Mouse (Mus musculus) spleen, adult 18-20 months (tissue): ENCODE measurements around the gene Scaf8.
"Not testable (repeated sequence)": the region's sequence is repeated elsewhere in the genome, so short reads cannot be mapped to it uniquely, and the experiment has no call there.

Experiments
- DNase-seq, 2 experiments: peaks; one replicate each; pipeline ENCODE4 v3.0.0; 2022; ENCODE audit warnings: mixed read lengths in 2 of 2

The Scaf8 gene

DNA sequence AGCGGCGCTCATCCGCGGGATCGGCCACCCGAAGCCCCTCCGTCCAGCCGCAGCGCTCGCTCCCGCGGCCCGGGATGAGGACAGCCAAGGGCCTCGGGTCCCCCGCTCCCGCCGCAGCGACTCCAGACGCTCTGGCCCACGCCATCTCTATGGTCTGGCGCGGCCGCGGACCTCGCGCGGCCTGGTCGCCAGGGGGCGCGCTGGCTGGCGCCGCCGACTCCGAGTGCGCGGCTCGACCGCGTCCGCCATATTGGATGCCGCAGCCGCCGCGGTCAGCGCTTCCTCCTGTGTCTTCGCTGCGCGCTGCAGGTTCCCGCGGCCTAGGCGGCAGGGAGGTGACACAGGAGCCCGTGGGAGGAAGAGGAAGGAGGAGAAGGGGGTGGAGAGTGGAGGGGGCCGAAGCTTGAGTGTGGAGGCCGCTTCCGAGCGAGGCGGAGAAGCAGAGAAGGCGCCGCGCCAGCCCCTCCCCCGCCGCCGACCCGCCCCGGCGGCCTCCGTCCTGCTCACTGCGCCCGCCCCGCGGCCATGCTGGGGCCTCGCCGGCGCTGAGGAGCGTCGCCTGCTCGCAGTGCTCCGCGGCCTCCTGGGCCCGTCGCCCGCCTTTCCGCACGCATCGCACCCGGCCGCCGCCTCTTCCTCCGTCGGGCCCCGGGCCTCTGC, at the start of gene Scaf8:
Gene Scaf8 (plus strand): TSS at position 253 of the 660 bp plus-strand sequence.
- DNase-seq = peak; percentile 89 to 93

DNA sequence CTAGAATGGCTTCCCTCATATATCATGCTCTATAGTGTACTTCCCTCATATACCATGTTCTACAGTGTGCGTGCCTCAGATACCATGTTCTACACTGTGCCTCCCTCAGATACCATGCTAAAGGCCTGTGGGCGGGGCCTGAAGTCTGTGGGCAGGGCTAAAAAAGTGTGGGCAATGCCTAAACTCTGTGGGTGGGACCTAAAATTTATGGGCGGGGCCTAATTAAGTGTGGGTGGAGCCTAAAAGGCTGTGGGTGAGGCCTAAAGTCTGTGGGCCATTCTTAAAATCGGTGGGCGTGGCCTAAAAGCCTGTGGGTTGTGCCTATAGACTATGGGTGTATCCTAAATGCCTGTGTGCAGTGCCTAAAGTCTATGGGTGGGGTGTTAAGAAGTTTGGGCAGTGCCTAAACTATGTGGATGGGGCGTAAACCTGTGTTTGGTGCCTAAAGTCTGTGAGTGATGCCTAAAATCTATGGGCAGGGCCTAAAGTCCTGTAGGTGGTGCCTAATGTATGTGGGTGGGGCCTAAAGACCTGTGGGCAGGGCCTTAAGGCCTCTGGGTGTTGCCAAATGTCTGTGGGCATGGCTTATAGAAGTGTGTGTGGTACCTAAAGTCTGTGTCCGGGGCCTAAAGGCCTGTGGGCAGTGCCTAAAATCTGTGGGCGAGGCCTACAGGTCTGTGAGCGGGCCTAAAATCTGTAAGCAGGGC, 39.5 kb upstream of the Scaf8 start:
- DNase-seq = no peak

DNA sequence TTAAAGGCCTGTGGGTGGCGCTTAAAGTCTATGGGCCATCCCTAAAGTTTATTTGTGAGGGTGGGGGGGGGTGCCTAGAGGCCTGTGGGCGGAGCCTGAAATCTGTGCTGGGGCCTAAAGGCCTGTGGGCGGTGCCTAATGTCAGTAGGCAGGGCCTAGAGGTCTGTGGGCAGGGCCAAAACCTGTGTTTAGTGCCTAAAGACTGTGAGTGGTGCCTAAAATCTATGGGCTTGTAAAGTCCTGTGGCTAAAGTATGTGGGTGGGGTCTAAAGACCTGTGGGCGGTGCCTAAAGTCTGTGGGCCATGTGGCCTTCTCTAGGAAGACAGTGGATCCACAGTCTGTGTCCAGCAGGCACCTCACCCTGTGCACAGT, 38.9 kb upstream of the Scaf8 start:
- DNase-seq = no peak

DNA sequence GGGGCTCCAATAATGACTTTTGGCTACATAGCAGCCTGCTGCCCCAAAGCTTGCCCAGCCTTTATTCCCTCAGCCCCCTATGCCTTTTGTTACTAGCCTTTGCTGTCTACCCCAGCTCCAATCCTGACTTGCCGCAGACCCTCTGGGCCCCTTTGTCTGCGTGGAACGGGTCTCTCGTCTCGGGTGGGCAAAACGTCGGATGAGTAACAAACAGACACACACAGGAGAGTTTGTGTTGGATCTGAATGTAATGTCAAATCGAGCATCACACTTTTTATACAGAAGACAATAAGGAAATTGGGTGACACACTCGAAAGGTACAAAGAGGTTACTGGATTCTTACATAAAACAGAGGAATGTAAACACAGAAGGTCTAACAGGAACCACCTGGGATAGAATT, 36.8 kb upstream of the Scaf8 start:
- DNase-seq = not testable (repeated sequence)

DNA sequence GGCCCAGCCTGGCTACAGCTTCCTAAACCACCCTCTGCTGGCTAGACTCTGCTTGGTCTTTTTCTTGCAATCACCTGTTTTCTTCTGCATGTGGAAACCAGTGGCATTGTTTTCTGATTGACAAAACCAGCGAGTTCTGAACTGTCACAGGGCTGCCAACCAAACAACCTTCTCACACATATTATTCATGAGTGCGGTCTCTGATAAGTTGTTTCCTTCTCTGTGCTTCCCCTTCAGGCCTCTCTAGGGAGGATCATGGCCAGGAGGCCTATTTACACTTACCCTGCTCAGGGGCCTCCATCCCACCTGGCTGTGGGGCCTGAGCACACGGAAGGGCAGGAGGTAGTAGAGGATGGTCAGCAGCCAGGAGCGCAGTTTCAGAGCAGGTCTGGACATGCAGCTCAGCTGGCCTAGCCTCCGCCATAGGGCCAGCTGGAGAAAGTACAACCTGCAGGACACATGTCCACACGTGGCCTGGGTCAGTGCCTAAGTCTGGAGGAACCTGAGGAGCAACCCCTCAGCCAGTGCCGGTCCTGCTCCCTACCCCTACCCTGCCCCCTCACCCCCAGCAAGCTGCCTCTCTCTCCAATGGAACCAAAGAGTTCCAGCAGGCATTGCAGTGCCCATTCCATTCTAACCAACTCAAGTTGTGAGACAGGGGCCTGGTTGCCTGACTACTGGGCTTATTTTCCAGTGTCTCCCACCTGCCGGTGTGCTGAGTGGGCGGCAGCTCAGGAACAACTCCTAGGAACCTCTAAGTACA, 34.0 kb upstream of the Scaf8 start:
- not testable (repeated sequence) for DNase-seq

DNA sequence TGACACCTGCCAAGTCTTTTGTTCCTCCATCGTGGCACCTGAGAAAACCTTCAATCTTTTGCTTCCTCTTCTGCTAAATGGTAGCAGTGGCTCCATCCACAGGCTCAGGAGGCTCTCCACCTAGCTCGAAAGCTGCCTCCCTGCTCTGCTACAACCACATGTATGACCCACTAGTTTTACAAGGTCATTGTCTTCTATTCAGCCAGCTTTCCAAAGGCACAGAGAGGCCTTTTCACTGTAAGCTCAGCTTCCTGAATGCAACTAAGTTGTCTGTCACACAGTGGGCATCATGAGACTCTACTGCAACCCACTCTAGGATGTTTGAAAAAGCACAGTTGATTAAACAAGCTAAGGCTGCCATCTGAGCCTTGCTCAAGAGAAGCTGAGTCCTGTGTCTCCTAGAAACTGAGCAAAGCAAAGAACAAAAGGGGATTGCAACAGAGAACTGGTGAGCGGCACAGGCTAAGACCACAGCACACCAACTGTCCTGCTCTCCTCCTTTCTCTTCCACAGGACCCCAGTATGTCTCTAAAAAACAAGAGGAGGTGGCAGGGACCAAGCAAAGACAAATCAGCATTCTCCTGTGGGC, 33.2 kb upstream of the Scaf8 start:
- peak; percentile 72 to 79 for DNase-seq

DNA sequence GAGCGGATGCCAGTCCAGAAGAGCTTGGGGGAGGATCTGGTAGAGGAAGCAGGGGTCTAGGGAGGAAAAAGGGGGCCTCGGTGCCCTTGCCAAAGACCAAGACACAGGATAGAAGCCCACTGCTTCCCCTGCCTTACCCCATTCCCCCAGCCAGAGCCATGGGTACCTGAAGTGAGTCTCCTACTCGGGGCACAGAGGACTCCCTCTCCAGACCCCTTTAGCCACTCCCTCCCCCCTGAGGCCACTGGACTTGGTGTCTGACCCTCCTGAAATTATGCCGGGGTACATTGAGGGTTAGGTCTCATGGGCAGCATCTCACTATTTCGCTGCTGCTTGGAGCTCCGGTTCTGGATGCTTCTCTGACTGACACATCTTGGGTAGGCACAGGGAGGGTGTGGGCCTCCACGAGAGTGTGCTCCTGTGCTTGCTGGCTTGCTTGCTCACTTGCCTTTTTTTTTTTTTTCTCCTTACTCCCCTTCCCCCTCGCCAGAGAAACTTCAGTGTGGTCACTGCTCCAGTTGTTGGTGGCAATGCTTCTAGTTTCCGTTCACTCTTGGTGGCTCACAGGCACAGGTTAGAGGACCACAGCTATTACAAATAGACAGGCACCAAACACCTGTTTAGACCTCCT, 32.5 kb upstream of the Scaf8 start:
- DNase-seq = peak in 1 of 2 experiments; percentile 56

DNA sequence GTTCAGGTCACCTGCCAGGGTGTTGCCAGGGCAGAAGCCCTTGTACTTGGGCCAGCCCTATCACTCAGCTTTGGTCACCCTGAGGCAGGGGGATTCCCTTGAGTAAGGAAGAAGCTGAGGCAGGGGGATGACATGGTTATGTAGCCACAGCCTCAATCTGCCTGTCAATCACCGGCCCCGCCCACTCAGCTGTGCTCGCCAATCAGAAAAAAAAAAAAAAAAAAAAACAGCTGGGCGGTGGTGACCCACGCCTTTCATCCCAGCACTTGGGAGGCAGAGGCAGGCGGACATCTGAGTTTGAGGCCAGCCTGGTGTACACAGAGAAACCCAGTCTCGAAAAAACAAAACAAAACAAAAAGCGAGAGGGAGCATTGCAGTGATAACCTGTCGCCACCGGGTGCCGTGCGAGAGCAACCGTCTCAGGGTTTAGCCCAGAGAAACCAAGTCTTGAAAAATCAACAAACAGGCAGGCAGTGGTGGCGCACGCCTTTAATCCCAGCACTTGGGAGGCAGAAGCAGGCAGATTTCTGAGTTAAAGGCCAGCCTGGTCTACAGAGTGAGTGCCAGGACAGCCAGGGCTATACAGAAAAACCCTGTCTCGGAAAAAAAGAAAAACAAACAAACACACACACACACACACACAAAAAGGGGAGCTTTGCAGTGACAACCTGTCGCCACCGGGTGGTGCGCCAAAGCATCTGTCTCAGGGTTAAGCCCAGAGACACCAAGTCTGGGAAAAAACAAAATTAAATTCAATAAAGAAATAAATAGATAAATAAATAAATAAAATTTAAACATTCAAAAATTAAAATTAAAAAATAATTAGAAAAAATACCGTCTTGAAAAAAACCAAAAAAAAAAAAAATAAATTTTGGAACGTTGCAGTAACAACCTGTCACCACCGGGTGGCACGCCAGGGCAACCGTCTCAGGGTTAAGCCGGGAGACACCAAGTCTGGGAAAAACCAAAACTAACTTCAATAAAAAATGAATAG, 31.7 kb upstream of the Scaf8 start:
- DNase-seq = peak; percentile 56 to 60

DNA sequence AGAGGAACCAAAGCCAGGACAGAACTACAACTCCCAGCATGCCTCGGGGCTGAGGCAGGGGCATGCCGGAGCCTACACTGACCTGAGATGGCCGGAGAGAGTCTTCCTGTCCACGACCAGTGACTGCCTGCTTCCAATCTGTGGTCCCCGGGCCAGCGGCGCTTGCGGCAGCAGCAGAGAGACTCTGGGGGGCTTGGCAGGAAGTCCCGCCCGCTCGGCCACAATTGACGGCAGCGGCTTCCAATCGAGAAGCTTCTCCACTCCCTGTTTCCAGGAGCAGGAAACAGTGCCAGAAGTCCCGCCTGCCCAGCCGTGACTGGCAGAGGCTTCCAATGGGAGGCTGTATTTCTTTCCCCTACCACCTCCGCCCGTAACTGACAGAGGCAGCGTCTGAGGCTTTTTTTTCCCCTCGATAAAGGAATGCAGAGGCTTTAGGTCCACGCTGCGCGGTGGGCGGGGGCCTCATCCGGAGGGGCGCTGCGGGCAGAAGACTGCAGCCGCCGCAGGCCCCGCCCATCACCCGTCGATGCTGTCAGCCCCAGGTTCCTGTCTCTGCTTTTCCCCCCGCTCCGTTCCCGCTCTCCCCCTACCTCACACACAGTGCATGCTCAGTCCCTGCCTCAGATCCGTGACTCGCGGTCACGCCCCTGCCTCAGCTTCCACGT, 30.8 kb upstream of the Scaf8 start:
- peak; percentile 88 to 89 for DNase-seq

DNA sequence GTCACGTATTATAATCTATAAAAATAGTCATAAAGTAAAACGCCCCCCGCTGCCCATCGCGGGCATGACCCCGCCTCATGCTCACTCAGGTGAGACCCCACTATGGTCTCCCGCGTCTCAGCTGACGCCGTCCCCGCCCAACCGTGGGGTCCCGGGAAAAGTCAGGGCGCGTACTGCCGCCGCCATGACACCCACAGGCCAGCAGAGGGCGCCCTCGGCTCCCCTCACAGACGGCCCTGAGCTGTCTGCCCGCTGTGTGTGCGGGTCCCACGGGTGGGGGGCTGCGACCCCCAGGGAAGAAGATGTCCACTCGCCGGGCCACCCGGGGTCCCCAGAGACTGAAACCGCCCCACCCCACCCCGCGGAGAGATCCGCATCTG, 30.2 kb upstream of the Scaf8 start:
- DNase-seq = peak; percentile 72 to 81

DNA sequence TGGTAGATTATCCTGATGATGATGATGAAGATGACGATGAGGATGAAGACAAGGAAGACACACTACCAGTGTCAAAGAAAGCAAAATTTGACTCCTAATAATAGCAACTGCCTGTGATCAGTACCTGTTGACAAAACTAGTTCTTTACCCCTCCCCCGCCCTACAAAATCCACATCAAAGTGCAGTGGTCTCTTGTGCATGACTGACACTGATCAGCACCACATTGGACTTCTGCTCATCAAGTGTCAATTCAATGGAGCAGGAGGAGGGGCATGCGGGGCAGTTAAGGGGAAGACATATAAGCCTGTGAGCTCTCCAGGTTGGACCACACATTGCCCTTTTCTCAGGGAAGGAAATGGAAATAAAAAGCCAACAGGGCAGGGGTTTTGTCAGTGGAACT, 29.6 kb upstream of the Scaf8 start:
- DNase-seq = no peak

DNA sequence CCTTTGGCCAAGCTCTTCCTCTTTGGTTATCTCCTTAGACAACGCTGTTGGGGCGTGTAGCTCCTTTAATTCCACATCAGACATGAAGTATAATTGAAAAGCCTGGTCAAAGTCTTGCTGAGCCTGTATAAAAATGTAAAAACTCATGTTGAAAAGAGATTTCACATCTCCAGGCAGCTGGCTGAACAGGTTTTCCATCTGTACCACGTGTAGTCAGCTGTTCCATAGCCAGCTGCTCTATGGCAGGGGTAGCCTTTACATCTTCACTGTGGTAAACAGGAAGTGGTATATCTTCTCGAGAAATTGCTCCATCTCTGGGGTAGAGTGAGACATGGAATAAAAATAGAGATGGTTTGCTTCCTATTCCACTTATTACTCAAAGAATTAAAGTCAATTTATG, 22.1 kb upstream of the Scaf8 start:
- no peak for DNase-seq

DNA sequence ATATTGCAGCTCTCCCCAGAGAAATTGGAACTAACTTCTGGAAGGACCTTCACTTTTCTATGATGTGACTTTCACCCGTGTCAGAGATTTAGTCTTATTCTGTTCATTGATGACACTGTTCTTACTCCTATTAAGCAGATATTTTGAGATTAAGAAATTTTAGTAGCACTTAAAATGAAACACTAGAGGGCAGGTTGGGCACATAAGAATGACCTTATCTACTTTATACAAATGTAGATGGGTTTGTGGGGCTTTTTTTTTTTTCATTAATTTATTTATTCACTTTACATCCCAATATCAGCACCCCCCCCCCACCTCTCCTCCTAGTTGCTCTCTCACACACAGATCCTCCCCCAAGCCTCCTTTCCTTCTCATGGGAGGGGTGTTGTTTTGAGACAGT, 15.5 kb upstream of the Scaf8 start:
- not testable (repeated sequence) for DNase-seq

DNA sequence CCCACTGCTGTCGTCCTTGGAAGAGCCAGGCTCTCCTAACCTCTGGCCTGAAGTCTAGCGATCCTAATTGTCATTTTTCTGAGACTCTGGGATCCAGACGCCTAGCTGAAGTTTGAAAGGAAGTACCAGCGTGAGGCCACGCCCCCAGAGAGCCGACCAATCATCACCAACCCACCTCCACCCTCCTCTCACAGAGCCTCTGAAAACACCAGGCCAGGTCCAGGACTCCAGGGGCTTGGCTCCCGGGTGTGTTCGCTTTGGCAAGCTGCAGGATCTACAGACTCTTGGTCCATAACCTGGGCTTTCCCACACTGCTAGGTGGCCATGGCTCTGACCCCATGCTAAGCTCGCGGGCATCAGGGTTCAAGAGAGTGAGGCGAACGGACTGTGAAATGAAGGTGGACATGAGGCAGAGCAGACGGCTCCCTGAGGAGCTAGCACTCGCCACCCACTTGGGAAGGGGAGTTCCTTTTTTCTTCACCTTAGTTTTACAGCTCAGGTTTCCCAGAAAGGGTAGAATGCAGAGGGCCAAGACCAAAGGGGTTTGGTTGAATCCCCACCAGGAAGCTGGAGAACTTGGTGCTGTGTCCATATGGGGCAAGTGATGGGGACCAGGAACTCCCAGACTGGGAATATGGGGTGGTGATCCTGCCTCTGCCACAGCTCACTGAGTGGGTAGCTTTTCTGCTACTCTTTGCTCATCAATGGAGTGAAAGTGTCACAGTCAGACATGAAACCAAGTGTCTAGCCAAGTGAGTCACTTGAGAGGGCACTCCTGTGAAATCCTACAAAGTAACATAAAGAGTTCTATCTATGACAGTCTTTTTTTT, 12.2 kb upstream of the Scaf8 start:
- DNase-seq = peak; percentile 57 to 73

DNA sequence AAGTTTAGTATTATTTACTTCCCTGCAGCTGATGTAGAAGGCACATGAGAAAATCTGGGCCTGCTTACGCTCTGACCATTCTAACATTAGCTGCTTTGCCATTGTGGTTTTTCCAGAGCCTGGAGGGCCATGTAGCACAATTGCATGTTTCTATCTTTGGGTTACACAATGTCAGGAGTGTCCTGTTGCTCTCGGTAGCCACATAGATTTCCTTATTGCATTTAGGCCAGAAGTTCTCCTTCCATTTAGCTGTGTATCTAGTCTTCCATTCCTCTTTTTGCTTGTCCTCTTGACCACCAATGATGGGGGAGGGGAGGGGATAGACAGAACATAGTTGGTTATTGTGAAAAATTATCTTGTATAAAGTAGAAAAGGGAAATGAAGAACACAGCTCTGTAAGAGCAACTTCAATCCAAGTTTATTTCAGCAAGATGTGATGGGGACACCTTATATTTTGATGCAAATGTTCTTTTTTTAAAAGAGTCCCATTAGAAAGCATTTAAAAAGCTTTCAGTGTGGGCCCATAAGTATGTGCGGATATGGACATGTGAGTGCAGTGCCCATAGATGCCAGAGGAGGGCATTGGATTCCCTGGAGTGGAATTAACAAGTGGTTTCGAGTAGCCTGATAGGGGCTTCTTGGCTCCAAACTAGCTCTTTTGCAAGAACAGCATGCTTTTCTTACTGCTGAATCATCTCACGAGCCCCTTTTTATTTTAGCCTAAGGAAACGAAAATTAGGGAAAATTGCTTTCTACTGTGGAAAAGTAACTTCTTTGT, 10.4 kb upstream of the Scaf8 start:
- no peak for DNase-seq

DNA sequence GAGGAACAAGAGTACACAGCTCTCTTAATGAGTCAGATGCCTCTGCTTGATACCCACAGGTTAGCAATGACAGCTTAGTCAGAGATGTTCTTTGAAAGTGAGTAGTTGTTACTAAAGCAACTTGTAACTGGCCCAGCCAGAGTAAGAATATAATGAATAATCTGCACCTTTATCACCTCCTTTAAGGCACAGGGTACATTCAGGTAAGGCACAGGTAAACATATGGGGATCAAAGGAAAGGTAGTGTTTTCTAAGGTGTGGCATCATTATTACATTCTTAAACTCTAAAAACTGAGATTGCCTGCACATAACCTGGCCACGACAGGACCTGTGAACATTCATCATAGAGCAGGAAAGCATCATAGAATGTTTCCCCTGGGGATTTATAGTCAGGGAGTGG, 9.8 kb upstream of the Scaf8 start:
- no peak for DNase-seq

DNA sequence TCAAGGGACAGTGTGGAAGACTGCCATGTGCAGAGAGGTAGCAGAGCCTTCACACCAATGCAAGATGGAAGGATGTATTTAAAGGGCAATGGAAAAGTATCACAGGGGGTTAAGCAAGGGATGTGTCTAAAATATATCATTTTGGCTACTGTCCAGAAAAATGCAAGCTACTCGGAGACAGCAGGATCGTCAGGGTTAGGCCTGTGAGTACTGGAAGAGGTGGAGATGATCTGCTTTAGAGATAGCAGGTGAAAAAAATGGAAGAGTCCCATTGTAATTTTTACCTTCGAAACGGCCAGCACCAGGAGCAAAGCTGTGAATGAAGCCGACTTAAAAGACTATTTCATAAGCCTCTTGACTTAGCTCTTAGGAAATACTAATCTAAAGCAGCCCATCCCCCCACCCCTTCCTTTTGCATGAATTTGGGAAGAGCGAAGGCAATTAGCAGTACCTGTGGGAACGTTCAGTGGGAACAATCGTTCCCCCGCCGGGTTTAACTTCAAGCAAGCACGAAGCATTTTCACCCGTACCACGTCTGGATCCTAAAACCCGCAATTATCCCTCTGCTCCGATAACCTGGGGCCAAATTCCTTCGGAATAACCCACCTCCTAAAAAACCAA, 925 bp upstream of the Scaf8 start:
- no peak for DNase-seq

DNA sequence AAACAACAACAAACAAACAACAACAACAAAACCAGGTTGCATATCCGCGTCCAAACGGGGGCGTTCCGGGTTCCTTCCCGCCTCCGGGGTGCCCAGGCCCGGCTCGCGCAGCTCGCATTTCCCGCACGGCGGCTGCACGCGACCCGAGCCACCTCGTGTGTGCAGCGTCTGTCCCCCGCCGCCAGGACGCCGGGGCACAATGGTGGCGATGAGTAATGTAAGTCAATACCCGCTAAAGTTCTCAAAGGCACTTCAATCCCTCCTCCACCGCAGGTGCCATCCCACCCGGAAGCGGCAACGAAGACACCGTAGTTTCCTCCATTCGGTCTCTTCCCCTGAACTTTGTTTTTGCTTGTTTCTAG, 433 bp upstream of the Scaf8 start:
- DNase-seq = no peak

DNA sequence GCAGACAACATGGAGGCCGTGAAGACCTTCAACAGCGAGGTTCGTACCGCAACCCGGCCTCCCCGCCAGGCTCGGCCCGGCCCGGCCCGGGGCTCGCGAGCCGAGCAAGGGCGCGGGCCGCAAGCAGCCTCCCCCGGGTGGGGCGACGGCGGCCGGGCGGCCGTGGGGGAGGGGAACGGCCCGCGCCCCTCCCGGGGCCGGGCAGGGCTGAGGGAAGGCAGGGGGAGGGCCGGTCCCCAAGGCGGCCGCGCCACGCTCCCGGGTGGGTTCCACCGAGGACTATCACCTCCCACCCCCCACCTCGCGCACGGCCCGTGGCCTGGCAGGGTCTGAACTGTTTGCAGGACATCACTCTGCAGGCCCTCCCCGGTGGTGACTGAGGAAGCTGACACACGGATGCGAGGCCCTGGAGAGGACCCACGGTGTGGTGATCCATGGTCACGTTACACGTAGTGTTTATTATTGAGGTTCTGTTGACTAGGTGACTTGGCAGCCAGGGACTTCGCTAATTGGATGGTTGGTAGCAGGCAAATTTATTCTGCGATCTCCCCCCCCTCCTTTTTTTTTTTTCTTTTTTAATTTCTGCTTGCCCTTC, 705 bp downstream of the Scaf8 start:
- DNase-seq = peak; percentile 57 to 60
